Mouse (Mus musculus): Measurements from ENCODE around the gene Ttc7b.

Ttc7b gene

GRCm38 (mm10) chr12:100483054-100483453 lies 37.6 kb downstream of the Ttc7b start:
- no peak for DNase-seq

GRCm38 (mm10) chr12:100482255-100482654 lies 38.4 kb downstream of the Ttc7b start:
- no peak for DNase-seq

DNA sequence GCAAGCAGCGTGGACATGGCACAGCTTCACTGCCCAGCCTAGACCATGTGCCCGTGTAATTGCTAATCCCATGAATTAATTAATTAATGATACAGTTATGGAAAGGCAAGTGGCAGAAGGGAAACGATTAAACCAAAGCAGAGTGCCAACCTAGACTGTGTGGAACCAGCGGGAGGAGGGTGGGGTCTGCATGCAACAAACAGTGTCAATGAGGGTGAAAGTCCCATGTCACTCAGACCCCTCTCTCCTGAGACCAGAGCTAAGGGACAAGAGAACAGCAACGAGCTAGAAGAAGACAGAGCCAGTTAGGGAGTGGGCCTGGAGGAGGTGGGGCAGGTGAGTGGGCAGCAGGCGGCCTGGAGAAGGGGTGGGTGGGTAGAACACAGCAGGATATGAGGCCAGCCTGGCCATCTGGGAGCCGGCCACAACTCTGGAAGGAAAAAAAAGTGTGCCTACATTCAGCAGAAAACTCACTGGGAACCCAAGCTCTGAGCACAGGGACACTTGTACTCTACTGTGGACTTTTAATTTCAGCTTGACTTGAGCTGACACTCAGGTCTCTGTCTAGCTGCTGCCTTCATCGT lies 39.1 kb downstream of the Ttc7b start:
- DNase-seq, result no peak

DNA sequence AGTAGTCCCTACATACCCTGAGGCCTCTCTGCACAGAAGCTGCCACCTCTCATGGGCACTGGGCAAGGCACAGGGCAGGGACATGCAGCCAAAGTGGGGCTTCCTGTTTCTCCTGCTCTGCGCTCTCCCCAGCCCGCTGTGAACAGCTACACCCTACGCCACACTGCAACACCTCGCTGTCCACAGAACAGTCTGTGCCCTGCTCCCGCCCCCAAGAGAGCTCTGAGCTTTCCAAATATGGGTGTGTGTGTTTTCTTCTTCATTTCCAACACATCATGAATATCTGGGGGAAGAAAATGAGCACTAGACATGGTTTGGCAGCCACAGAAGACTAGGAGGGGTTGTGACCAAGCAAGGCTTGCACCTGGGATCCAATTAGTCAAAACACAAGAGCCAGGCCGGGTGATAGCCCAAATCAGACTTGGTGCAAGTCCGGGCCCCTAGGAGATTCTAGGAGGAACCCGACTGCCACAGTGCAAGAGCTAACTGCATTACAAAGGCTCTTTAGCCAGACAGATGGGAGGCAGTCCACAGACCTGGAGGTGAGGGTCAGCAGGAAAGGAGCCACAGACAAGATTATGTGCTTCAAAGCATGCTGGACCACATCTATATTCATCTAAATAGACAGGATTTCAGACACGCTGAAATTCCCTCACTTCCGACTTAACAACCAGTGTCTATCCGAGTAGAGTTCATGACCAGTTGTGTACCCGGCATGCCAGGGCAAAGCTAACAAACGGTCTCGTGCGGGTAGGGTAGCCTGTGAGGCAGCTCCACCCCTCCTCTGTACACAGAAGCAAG lies 39.8 kb downstream of the Ttc7b start:
- DNase-seq, result no peak

DNA sequence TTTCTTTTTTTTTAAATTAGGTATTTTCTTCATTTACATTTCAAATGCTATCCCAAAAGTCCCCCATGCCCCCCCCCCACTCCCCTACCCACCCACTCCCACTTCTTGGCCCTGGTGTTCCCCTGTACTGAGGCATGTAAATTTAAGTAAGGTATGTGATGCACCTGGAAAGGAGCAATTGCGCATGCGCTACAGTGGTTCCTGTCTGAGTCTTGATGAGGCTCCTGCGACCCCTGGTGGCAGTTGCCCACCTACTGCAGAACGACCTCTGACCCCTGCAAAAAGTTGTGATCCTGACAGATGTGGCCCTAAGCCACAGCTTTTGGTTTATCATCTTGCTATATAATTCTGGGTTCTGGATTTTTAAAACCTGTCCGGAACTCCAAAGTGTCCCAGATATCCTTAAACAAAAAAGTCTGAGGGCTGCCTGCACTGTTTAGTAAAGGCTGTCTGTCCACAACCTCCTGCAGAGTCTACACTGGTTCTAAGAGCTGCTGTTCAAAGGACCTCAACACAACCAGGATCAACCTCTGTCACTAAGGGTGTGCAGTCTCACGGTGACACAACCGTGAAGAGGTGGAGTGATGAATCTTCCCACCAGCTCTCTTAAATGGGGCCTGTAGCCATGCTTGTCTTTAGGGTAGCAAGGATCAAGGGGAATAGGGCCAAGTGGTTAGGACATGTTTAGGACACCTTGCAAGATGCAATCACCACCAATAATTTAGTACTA lies 40.6 kb downstream of the Ttc7b start:
- peak; percentile 54 to 59 for DNase-seq

- DNase-seq, result no peak
These were observed 41.3 kb downstream of the Ttc7b start for GRCm38 (mm10) chr12:100479270-100479869.

- DNase-seq, result no peak
These were observed 42.0 kb downstream of the Ttc7b start for GRCm38 (mm10) chr12:100478615-100479014.

DNA sequence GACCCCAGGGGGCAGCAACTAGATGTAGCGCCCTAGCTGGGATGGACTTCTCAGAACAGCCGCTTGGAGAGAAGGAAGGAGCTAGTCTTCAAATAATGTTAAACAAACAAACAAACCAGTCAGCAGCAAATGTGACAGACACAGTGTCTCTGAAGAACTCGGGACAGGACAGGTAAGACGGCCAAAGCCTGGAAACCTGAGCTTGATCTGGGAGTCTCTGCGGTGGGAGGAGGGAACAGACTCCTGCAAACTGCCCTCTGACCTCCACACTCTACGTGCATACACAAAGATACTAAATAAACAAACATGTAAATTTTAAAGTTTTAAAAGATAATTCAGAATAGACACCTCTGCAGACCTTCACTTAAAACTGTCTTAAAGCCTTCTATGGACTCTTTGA lies 42.5 kb downstream of the Ttc7b start:
- DNase-seq, result no peak

DNA sequence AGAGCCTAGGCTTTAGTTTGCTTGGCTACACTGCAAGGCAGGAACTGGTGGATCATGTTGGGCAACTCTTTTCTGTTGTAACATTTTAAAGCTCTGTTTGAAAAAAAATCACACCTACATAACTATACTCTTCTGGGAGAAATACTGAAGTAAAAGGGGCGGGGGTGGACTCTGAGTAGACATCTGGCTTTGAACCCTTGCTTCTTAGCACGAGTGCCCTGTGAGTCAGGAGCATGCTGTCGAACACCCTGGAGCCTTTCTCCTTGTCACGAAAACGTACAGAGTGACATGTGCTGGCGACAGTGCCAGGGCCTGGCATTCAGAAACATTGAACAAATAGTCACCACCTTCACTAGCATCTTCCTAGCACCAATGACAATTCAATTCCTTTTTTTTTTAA lies 43.2 kb downstream of the Ttc7b start:
- DNase-seq, result no peak

- DNase-seq, result no peak
These were observed 44.3 kb downstream of the Ttc7b start for GRCm38 (mm10) chr12:100476351-100476750.

- DNase-seq, result no peak
These were observed 45.1 kb downstream of the Ttc7b start for GRCm38 (mm10) chr12:100475489-100475888.

GRCm38 (mm10) chr12:100474661-100475321 lies 45.8 kb downstream of the Ttc7b start:
- no peak for DNase-seq

DNA sequence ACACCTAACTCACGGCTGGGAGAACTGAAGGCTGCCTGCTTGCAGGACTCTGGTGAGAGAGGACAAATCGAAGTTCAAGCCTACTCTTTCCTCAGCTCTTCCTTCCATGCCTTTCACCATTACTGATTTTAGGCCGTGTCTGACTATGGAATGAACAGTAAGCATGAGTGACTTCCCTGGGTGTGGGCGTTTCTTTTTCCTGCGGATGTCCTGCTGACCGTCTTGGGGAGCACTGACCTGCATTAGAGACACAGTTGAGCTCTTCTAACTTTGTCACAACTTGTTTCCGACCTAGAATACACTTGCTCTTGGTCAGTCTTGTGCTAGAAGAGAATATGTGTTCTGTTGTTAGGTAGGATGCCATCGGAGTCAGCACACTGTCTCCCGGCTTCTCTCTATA lies 50.3 kb downstream of the Ttc7b start:
- DNase-seq, result no peak

DNA sequence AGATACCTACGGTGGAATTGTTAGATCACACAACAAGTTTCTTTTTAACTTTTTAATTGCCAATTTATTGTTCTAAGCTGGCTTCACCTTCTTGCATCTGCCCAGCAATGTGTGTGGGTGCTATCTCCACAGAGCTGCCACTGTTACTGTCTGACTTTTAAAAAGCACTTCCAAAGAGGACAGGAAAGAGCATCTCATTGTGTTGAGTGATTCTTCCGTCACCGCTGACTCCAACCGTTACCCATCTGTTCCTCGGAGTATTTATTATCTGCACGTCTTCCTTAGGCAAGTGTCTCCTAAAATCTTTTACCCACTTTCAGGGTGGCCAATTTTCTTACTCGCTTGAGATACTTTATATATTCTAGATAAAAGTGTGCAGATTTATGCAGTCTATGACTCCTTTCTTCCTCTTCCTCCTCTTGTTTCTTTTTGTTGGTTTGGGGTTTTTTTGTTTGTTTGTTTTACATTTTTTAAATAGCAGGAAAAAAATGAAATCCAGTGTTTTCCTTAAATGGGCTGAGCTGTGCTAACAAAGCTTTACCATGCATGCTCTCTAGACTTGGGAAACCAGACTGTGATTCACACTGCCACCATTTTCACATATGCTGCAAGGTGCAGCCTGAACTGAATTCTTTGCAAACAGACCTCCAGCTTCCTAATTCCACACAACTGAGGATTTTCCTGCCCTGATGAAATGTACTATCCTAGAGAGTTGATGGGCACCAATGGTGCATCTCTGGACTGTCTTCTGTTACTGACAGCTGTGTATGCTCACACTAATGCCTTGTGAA lies 50.9 kb downstream of the Ttc7b start:
- DNase-seq, result no peak

GRCm38 (mm10) chr12:100465101-100465715 lies 55.4 kb downstream of the Ttc7b start:
- DNase-seq, result no peak

DNA sequence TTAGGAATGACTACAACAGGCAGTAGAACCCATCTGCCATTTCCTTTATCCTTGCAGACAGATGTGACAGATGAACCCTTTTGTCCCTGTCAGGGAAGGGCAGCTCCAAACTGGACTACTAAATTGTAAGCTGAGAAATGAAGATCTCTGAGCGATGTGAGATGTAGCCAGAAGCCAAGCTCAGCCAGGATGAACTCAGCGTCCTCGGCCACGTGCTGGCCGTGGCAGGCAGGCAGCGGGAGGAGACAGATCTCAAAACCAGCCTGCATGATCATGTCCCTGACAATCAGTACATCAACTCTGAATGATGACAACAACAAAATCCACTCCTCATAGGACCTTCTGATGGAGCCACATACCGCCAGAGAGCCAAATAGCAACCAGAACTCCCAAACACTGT lies 62.9 kb downstream of the Ttc7b start:
- DNase-seq, result no peak

- DNase-seq, result no peak
These were observed 64.2 kb downstream of the Ttc7b start for GRCm38 (mm10) chr12:100456257-100456975.

- DNase-seq, result peak; percentile 55 to 56
These were observed 65.2 kb downstream of the Ttc7b start for GRCm38 (mm10) chr12:100455453-100455852.

DNA sequence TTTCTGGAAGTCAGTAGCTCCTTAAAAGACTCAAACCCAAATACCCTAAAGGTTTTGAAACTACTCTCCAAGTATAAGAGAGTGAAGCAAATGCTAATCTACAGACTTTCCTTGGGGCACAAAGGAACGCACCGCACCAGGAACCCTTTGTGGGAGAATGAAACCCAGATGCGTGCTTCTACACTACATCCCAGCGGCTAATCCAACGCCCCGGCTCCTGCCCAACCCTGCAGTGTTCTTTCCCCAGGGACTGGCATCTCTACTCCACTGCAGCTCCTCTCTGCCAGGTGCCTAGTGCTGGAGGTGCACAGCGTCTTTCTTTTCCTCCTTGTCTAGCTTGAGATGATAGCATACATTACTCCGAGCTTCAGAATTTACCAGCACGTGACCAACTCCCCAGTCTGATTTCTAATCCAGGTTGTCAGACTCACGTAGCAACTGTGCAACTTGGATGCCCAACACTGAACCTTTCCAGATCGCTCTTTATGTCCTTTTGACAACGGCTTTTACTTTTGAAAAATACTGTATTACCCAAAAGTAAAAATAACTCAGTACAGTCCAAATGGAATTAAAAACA lies 72.8 kb downstream of the Ttc7b start:
- DNase-seq, result no peak

GRCm38 (mm10) chr12:100447161-100447560 lies 73.5 kb downstream of the Ttc7b start:
- peak; percentile 53 to 58 for DNase-seq

DNA sequence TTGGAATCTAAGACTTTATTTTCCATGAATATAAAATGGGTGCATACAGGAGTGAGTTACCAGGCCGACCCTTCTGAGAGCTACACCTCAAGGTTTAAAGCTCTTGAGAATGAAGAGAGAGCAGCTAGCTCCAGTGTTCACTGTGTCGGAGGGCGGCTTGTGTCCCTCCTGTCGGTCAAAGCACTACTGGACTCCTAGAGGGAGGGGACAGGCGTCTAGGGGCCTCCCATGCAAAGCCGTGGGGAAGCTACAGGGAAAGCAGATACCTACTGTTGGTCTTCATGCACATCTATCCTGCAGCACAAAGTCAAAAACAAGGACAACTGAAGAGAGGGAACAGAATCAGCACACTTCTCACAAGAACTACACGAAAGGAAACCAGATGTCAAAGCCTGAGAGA lies 74.9 kb downstream of the Ttc7b start:
- DNase-seq, result no peak
